In the genomic region with DNA sequence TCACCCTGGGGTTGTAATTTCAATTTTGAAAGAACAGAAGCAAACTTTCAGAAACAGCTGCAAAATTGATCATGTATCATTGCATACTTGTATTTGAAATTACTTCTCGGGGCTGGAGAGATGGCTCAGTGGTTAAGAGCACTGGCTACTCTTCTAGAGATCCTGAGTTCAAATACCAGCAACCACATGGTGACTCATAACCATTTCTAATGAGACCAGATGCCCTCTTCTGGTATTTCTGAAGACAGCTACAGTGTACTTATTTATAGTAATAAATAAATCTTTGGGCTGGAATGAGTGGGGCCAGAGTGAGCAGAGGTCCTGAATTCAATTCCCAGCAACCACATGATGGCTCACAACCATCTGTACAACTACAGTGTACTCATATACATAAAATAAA, we compare ENCODE assay signal across 8 mouse cellular contexts. TPM values are rescaled to one million over a fixed set of nuclear protein-coding genes. Genes with fewer than 3 reads are reported as not detected.
DNase-seq lines count a peak whose midpoint lies in the region; TF ChIP-seq lines count a peak whose summit lies in the region.
"Not testable (repeated sequence)": the region's sequence is repeated elsewhere in the genome, so short reads cannot be mapped to it uniquely, and the experiment has no call there.
"Had no signal": no experiment of that assay in that cellular context is flagged by ENCODE, and none has a peak within 500 bp of the region (broad histone marks: within the 10 kb centered on the region; RNA-seq: fewer than 3 reads in every experiment).

No protein-coding gene starts in this region.

- 100% methylated on average over 1 of the region's 1 CpGs for WGBS in macrophage (ENCODE audit: missing documents)

- not testable (repeated sequence) for H3K27me3 ChIP-seq in splenic B cell, adult 2 months (ENCODE audit: control insufficient read depth, insufficient read depth, low read length, poor library complexity, severe bottlenecking)

- peak overlapping the region; percentile 48 for H3K27ac ChIP-seq in gastrocnemius, adult 2 months
- peak overlapping the region; percentile 95 for H3K27ac ChIP-seq in macrophage

- not testable (repeated sequence) for TF ChIP-seq CTCF in gastrocnemius, adult 2 months (IDR thresholded peaks at IDR 0.05)

- intact Hi-C loops in gastrocnemius, adult 2 months (cut with DNase I), result not testable (repeated sequence)

- not testable (repeated sequence) for H3K79me2 ChIP-seq in macrophage (ENCODE audit: inconsistent target)

- H3K36me3 ChIP-seq in macrophage (ENCODE audit: inconsistent target); splenic B cell, adult 2 months (ENCODE audit: control insufficient read depth, insufficient read depth, low read length, poor library complexity, severe bottlenecking): not testable (repeated sequence)

- DNase-seq in 3T3-L1 (ENCODE audit: low read depth, low spot score) (peak; percentile 75), A20 (ENCODE audit: low read depth, low spot score) (peak; percentile 52), NIH3T3 (ENCODE audit: low read depth) (peak; percentile 56)
- not testable (repeated sequence) for DNase-seq in gastrocnemius, adult 2 months
- peak; percentile 45 for DNase-seq in induced T-regulatory cell, adult 2 months (ENCODE audit: low read depth)
- DNase-seq in splenic B cell, adult 2 months (ENCODE audit: low read depth, low spot score), result peak; percentile 43

- not testable (repeated sequence) for H3K4me3 ChIP-seq in gastrocnemius, adult 2 months; macrophage (ENCODE audit: inconsistent target)

RNA-seq across cellular contexts. Expression of a gene that starts 24.0 kb away (rescaled TPM):
- total RNA-seq in gastrocnemius, adult 2 months (2021), result under 1 TPM; 0.17 to 0.23 TPM
- 10 to 100 TPM in 16 of 26 experiments, 1 to 10 TPM in 9, under 1 TPM in 1; 0.96 to 24.1 (median 11.8) TPM for total RNA-seq in macrophage (2018; cell fraction: chromatin; rRNA removed)
- under 1 TPM; 0.11 to 0.80 (median 0.37) TPM for total RNA-seq in macrophage (2018; cell fraction: cytosol; rRNA removed)
- total RNA-seq in macrophage (2018; cell fraction: nucleus; rRNA removed), result 10 to 100 TPM in 1 of 26 experiments, 1 to 10 TPM in 24, under 1 TPM in 1; 0.35 to 12.0 (median 4.4) TPM
- polyA plus RNA-seq in macrophage (2018), result 0.50 to 0.83 TPM (median 0.62 TPM) in 3 replicates
- polyA plus RNA-seq: G1E had no signal

RNA-seq across cellular contexts. Expression of a gene that starts 25.6 kb away (rescaled TPM):
- 10 to 100 TPM; 31.3 to 32.9 TPM for total RNA-seq in gastrocnemius, adult 2 months (2021)
- total RNA-seq in macrophage (2018; cell fraction: chromatin; rRNA removed), result 100 to 1,000 TPM in 20 of 26 experiments, 10 to 100 TPM in 6; 34.5 to 425 (median 135) TPM
- 10 to 100 TPM; 22.3 to 84.2 (median 40.3) TPM for total RNA-seq in macrophage (2018; cell fraction: cytosol; rRNA removed)
- 100 to 1,000 TPM in 9 of 26 experiments, 10 to 100 TPM in 17; 36.1 to 233 (median 76.6) TPM for total RNA-seq in macrophage (2018; cell fraction: nucleus; rRNA removed)
- polyA plus RNA-seq in macrophage (2018), result 33.2 to 62.9 TPM (median 58.3 TPM) in 3 replicates
